Mouse (Mus musculus) brain, embryonic 14.5 days (tissue): Measurements from ENCODE around the gene Lpcat4.

Experiments
- CTCF ChIP-seq: fragments of 200-500 bp; IDR thresholded peaks from 2 replicates; pipeline ENCODE4 v1.5.1; 2012; ENCODE audit warnings: inconsistent platforms, mild to moderate bottlenecking, moderate library complexity, borderline replicate concordance; ENCODE audit not compliant: insufficient read depth, insufficient read length; ENCODE audit errors: extremely low read depth
- POLR2A ChIP-seq: fragments of 200-500 bp; IDR thresholded peaks from 2 replicates; pipeline ENCODE4 v1.6.1; 2012; ENCODE audit warnings: mild to moderate bottlenecking, inconsistent platforms, borderline replicate concordance; ENCODE audit not compliant: poor library complexity, insufficient read depth, insufficient read length, severe bottlenecking; ENCODE audit errors: extremely low read depth

- TF ChIP-seq CTCF: no peak
- TF ChIP-seq POLR2A: no peak
These were observed 50.2 kb downstream of the Lpcat4 start for GRCm38 (mm10) chr2:112289507-112289906.
